Mouse (Mus musculus): ENCODE measurements around the gene Smchd1. TPM values are rescaled to one million over a fixed set of nuclear protein-coding genes. Genes with fewer than 3 reads are reported as not detected.
A peak's percentile ranks its signal among the peaks of the same experiment; 100 is the strongest.

Gene Smchd1
- polyA plus RNA-seq (2021): 45.8 TPM

- H3K27me3 ChIP-seq: no peaks in the 10 kb centered on the region
- in situ Hi-C loops (cut with MboI; ENCODE audit: low pct_unique_long_range_greater_than_20kb): no loop called here
- DNase-seq (ENCODE audit: low read depth, low spot score) (peak; percentile 53), ATAC-seq (peak; percentile 92)
- ChIA-PET POLR2A (interaction anchor here (0.7 kb wide), 1 partner anchor 28 kb away, joined by 3 read pairs; no protein-coding TSS in a partner anchor), CTCF (no interaction called here)
- TF ChIP-seq CTCF (IDR thresholded peaks at IDR 0.05): no peak
These were observed at the start of gene Smchd1 for GRCm38 (mm10) chr17:71474762-71475704. Gene Smchd1 (minus strand): TSS chr17:71475343.

DNA sequence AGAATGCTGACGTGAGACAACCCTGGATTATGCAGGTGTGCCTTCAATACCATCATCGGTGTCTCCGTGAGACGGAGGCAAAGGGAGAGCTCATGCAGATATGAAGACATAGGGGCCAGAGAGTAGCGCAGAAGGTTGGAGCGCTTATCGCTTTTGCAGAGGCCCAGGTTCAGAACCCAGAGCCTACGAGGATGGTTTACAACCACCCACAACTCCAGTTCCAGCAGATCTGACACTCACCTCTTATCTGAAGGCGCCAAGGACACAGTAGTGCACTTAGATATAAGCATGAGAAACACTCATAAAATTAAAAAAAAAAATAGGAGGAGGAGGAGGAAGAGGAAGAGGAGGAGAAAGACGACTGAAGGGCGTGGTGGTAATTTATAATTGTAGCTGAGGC, 35.2 kb upstream of the Smchd1 start:
- ChIA-PET POLR2A (no interaction called here), CTCF (interaction anchor here (1.3 kb wide), 1 partner anchor 13 kb away, joined by 3 read pairs; no protein-coding TSS in a partner anchor)
- no peak for DNase-seq (ENCODE audit: low read depth, low spot score)
- ATAC-seq: no peak
- H3K27me3 ChIP-seq: no peaks in the 10 kb centered on the region
- in situ Hi-C loops (cut with MboI; ENCODE audit: low pct_unique_long_range_greater_than_20kb): no loop called here
- no peak for TF ChIP-seq CTCF (IDR thresholded peaks at IDR 0.05)

DNA sequence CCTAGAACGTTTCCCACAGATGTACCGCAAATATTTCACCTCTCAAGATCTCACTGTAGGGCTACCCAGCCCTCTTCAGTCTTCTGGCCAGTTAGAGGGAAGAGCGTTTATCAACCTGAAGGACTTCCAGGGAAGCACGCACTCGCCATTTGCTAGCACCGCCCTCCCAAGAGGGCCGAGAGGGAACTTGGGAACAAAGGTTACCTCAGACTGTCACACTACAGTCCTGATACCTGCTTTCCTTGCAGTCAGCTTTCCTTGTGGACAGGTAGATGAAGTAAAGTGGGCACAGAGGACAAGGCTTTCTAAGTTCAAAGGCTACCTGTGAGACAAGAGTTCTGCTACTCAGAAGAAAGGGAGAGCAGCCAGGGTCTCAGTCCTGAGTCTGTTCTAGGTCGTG, 31.7 kb upstream of the Smchd1 start:
- ChIA-PET POLR2A (no interaction called here), CTCF (interaction anchor here (1.0 kb wide), 1 partner anchor 19 kb away, joined by 3 read pairs; no protein-coding TSS in a partner anchor)
- no peak for DNase-seq (ENCODE audit: low read depth, low spot score)
- no peak for ATAC-seq
- no peak for TF ChIP-seq CTCF (IDR thresholded peaks at IDR 0.05)
- H3K27me3 ChIP-seq: no peaks in the 10 kb centered on the region
- in situ Hi-C loops (cut with MboI; ENCODE audit: low pct_unique_long_range_greater_than_20kb): no loop called here

- no peaks in the 10 kb centered on the region for H3K27me3 ChIP-seq
- in situ Hi-C loops (cut with MboI; ENCODE audit: low pct_unique_long_range_greater_than_20kb): no loop called here
- ChIA-PET POLR2A (no interaction called here), CTCF (interaction anchor here (1.6 kb wide), 1 partner anchor 10 kb away, joined by 7 read pairs; no protein-coding TSS in a partner anchor)
- ATAC-seq: no peak
- TF ChIP-seq CTCF (IDR thresholded peaks at IDR 0.05): no peak
- no peak for DNase-seq (ENCODE audit: low read depth, low spot score)
These were observed 20.6 kb upstream of the Smchd1 start for GRCm38 (mm10) chr17:71495784-71496183.

DNA sequence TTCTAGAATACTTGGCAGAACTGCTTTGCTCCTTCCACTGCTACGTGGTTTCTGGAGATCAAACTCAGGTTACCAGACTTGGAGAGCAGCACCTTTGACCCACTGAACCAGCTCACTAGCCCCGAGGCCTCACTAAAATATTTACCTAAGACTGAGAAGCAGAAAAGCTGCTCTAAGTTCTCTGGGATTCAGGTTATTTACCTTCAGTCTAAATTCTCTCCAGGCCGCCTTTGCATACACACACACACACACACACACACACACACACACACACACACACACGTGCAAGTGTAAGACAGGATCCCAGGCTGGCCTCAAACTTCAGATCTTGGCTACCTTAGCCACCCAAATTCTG, 16.2 kb upstream of the Smchd1 start:
- in situ Hi-C loops (cut with MboI; ENCODE audit: low pct_unique_long_range_greater_than_20kb): no loop called here
- ChIA-PET CTCF (no interaction called here), POLR2A (no interaction called here)
- no peaks in the 10 kb centered on the region for H3K27me3 ChIP-seq
- no peak for DNase-seq (ENCODE audit: low read depth, low spot score)
- TF ChIP-seq CTCF (IDR thresholded peaks at IDR 0.05): no peak
- ATAC-seq: no peak

DNA sequence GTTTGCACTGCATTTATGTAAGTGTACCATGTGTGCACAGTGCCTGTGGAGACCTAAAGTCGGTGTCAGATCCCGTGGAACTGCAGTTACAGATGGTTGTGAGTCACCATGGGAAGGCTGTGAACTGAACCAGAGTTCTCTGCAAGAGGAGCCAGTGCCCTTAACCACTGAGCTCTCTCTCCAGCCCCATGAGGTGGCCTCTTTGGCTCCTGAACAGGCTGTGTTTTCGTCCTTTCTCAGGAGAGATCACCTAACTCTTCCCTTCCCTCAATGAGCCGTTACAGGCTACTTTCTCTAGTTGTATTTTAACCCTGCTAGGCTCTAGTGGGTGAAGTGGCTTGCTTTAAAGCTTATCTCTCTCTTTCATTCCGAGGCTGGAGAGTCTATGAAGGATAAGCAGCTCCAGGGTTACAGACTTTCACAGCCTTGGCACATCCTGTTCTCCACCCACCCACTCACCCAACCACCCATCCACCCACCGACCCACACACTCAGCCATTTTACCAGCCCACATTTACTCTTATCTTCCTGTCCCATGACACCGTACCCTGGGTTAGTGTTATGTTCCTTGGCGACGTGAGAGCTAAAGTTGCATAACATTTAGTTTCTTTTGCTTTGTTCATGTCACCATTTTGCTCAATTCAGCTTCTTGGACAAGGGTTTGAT, 15.7 kb upstream of the Smchd1 start:
- ATAC-seq (no peak), DNase-seq (ENCODE audit: low read depth, low spot score) (no peak)

GRCm38 (mm10) chr17:71489703-71490461, 14.7 kb upstream of the Smchd1 start:
- no peak for ATAC-seq
- POLR2A ChIA-PET: no interaction called here
- in situ Hi-C loops (cut with MboI; ENCODE audit: low pct_unique_long_range_greater_than_20kb): no loop called here
- DNase-seq (ENCODE audit: low read depth, low spot score): no peak
- no peaks in the 10 kb centered on the region for H3K27me3 ChIP-seq
- TF ChIP-seq CTCF (IDR thresholded peaks at IDR 0.05): no peak
- CTCF ChIA-PET: no interaction called here

More for the DNA sequence above, 15.7 kb upstream of the Smchd1 start:
- TF ChIP-seq CTCF (IDR thresholded peaks at IDR 0.05): no peak
- H3K27me3 ChIP-seq: no peaks in the 10 kb centered on the region
- ChIA-PET POLR2A (no interaction called here), CTCF (no interaction called here)
- in situ Hi-C loops (cut with MboI; ENCODE audit: low pct_unique_long_range_greater_than_20kb): no loop called here

DNA sequence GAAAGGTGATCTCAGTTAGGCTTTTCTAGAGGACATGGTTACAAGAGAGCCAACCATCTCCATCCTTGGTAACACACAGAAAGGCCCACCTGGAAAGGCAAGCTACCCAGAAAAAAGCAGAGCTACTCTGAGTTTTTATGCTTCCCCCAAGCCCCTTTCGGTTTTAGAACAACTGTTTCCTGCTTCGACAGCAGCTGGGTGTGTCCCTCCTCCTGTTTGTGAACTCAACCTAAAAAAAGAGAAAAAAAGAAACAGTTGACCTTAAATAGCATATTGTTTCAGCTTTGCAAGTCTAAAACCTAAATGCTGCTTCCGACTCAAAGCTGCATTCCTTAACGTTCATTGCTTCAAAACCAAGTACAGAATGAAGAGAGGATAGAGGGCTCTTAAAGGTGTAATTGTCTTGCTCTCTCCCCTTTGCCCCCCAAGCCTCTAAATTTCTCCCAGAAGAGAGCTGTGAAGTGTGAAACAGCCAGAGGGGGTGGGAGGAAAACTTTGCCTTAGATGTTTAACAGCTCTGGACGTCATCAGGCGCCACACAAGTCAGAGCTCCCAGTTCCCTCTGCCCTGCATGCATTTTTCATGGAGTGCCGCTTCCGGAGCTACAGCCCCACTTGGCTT, 11.2 kb upstream of the Smchd1 start:
- in situ Hi-C loops (cut with MboI; ENCODE audit: low pct_unique_long_range_greater_than_20kb): no loop called here
- POLR2A ChIA-PET: no interaction called here
- CTCF ChIA-PET: interaction anchor here (0.6 to 2.1 kb wide), 7 partner anchors 9 to 144 kb away, joined by 3 to 7 read pairs (median 5); no protein-coding TSS in a partner anchor
- no peaks in the 10 kb centered on the region for H3K27me3 ChIP-seq
- ATAC-seq: no peak
- DNase-seq (ENCODE audit: low read depth, low spot score): no peak
- no peak for TF ChIP-seq CTCF (IDR thresholded peaks at IDR 0.05)

- ChIA-PET CTCF (interaction anchor here (1.1 to 2.1 kb wide), 6 partner anchors 9 to 38 kb away, joined by 3 to 7 read pairs (median 5); no protein-coding TSS in a partner anchor), POLR2A (no interaction called here)
- in situ Hi-C loops (cut with MboI; ENCODE audit: low pct_unique_long_range_greater_than_20kb): no loop called here
- no peaks in the 10 kb centered on the region for H3K27me3 ChIP-seq
- ATAC-seq: no peak
- DNase-seq (ENCODE audit: low read depth, low spot score): no peak
- no peak for TF ChIP-seq CTCF (IDR thresholded peaks at IDR 0.05)
These were observed 10.7 kb upstream of the Smchd1 start for GRCm38 (mm10) chr17:71485791-71486230.

DNA sequence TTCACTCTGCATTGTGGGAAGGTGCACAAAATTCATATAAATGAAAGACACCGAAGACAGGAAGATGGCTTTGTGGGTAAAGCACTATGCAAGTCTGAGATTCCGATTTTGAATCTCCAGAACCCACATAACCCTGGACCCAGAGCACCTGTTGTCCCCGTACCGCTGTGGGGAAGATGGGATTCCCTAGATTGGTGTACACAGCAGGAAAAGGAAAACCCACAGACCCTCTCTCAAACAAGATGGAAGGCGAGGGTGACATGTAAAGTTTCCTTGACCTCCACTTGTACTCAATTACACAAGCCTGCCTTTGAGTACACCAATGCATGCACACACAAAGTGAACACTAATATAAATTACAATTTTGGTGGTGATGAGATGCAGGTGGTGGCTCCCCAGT, 9.6 kb upstream of the Smchd1 start:
- in situ Hi-C loops (cut with MboI; ENCODE audit: low pct_unique_long_range_greater_than_20kb): no loop called here
- TF ChIP-seq CTCF (IDR thresholded peaks at IDR 0.05): no peak
- POLR2A ChIA-PET: no interaction called here

More for the DNA sequence above, 9.6 kb upstream of the Smchd1 start:
- ATAC-seq: no peak
- CTCF ChIA-PET: no interaction called here
- DNase-seq (ENCODE audit: low read depth, low spot score): no peak
- no peaks in the 10 kb centered on the region for H3K27me3 ChIP-seq
